In the genomic region with DNA sequence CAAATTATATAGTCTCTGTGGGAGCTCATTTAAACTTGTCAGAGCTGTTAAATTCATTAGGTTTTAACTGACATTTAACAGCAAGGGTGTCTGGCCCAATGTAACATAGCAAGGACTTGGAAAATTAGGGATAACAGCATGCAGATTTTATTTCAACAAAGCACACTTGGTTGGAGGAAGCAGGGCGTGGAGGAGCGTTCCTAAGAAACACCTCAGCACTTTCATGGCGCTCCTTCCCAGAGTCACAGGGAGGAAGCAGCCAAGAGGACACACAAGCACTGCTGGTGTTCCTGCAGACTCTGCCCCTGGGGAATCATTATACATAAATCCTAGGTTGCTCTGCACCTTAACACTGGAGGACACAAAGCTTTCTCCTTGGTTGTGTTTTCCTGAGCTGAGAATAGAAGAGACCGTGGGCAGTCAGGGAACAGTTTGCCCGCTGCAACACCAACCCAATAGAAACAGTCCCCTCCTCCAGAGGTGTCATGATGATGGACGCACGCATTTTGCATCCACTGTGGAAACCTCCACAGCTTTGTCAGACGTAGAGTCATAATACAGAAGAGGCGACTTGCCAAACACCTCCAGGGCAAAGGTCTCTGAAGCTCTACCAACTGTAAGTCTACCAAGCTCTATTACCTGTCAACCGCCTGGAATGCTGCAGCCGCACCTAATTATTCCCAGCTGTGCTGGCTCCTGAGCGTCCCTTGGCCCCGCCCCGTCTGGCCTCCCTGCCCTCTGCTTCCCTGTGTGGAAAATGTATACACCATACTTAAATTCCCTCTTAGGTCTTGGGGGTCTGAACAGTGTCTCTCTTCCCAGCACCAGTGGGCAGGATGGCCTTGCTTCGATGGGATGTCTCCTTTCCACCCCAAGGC, we compare ENCODE assay signal across 13 mouse cellular contexts.
A peak's percentile ranks its signal among the peaks of the same experiment; 100 is the strongest.
DNase-seq lines count a peak whose midpoint lies in the region; ATAC-seq and TF ChIP-seq lines count a peak whose summit lies in the region.
"Had no signal": no experiment of that assay in that cellular context is flagged by ENCODE, and none has a peak within 500 bp of the region (broad histone marks: within the 10 kb centered on the region; RNA-seq: fewer than 3 reads in every experiment).

No protein-coding gene starts in this region.

- H3K36me3 ChIP-seq in embryonic facial prominence, embryonic 11.5 days (replicated peaks; ENCODE audit: control insufficient read depth, insufficient read depth, low read depth, low read length) = no peaks in the 10 kb centered on the region
- H3K36me3 ChIP-seq: heart, embryonic 15.5 days; stomach, embryonic 15.5 days had no signal

- no peaks in the 10 kb centered on the region; the same call in 1 of the 2 replicates for H3K4me1 ChIP-seq in embryonic facial prominence, embryonic 11.5 days (ENCODE audit: control insufficient read depth, insufficient read depth, low read length)

- WGBS in embryonic facial prominence, embryonic 11.5 days = 24% methylated on average over 15 of the region's 15 CpGs

- peak overlapping the region; percentile 13; the same call in 1 of the 2 replicates for H3K4me2 ChIP-seq in embryonic facial prominence, embryonic 11.5 days (ENCODE audit: low read depth, low read length)
- H3K4me2 ChIP-seq: heart, embryonic 15.5 days; liver, embryonic 11.5 days; stomach, embryonic 15.5 days had no signal

- no peaks in the 10 kb centered on the region for H3K27me3 ChIP-seq in embryonic facial prominence, embryonic 11.5 days (ENCODE audit: control insufficient read depth, insufficient read depth, low read length)
- H3K27me3 ChIP-seq: heart, embryonic 15.5 days; stomach, embryonic 15.5 days had no signal

- TF ChIP-seq POLR2A in brain, embryonic 14.5 days (IDR thresholded peaks at IDR 0.05; ENCODE audit: borderline replicate concordance, extremely low read depth, insufficient read depth, insufficient read length, poor library complexity, severe bottlenecking) = no peak

- no peak for TF ChIP-seq CTCF in brain, embryonic 14.5 days (IDR thresholded peaks at IDR 0.05; ENCODE audit: borderline replicate concordance, extremely low read depth, insufficient read depth, insufficient read length)

- H3K27ac ChIP-seq in embryonic facial prominence, embryonic 11.5 days (replicated peaks; ENCODE audit: low read depth, low read length) = peak overlapping the region; percentile 73
- H3K27ac ChIP-seq: heart, embryonic 15.5 days; stomach, embryonic 15.5 days had no signal

- no peak overlapping the region for H3K4me3 ChIP-seq in embryonic facial prominence, embryonic 11.5 days (ENCODE audit: low read depth, low read length)
- H3K4me3 ChIP-seq: heart, embryonic 15.5 days; myocyte; stomach, embryonic 15.5 days had no signal

- no peaks in the 10 kb centered on the region for H3K9me3 ChIP-seq in embryonic facial prominence, embryonic 11.5 days (replicated peaks; ENCODE audit: control insufficient read depth, low read length)
- H3K9me3 ChIP-seq: heart, embryonic 15.5 days; stomach, embryonic 15.5 days had no signal

- peak; percentile 8 for DNase-seq in brain, embryonic 14.5 days (ENCODE audit: low read depth)
- DNase-seq in embryonic facial prominence, embryonic 11.5 days (ENCODE audit: low spot score) = peak; percentile 93
- DNase-seq in kidney, adult 8-10 months = peak; percentile 36 to 60
- peak; percentile 47 for DNase-seq in lung, postnatal 10 days
- no peak for DNase-seq in adrenal gland, adult (ENCODE audit: inconsistent age in 2 of 2, low spot score in 1 of 2)
- DNase-seq in adrenal gland, postnatal 25 days = no peak
- no peak for DNase-seq in layer of hippocampus, postnatal 36 days
- no peak for DNase-seq in urinary bladder, postnatal 36 days (ENCODE audit: low spot score in 2 of 2)
- DNase-seq: cerebellum, adult 9-10 months had no signal

- ATAC-seq in embryonic facial prominence, embryonic 11.5 days (replicated peaks; ENCODE audit: insufficient number of reproducible peaks, low FRiP score, low TSS enrichment, low read depth) = peak; percentile 85

- H3K9ac ChIP-seq in embryonic facial prominence, embryonic 11.5 days (replicated peaks; ENCODE audit: low read length) = no peak overlapping the region
- H3K9ac ChIP-seq: heart, embryonic 15.5 days; stomach, embryonic 15.5 days had no signal

Comparison
In these comparisons a context has a peak if more than half of its experiments do, and no peak if none do; other contexts are left out.
1. DNase-seq: peak in brain, embryonic 14.5 days (single experiment), embryonic facial prominence, embryonic 11.5 days (single experiment), kidney, adult 8-10 months (2 of 2) and lung, postnatal 10 days (single experiment); none in adrenal gland, adult (0 of 2), adrenal gland, postnatal 25 days (single experiment), layer of hippocampus, postnatal 36 days (0 of 2) and urinary bladder, postnatal 36 days (0 of 2).